Mouse (Mus musculus) midbrain, postnatal 0 days (tissue): Measurements from ENCODE around the gene Gabbr2. TPM values are rescaled to one million over a fixed set of nuclear protein-coding genes. Genes with fewer than 3 reads are reported as not detected.

Source experiments
- ATAC-seq: fragments of 200-750 bp; cut with Nextera tagmentation; 2 replicates; pipeline ENCODE4 v1.8.0; 2017; ENCODE audit warnings: moderate number of reproducible peaks, mild to moderate bottlenecking, moderate TSS enrichment, moderate library complexity; ENCODE audit not compliant: low FRiP score
- DNase-seq: peaks from one replicate; pipeline ENCODE4 v3.0.0-alpha.2; 2015; ENCODE audit warnings: low spot score
- H3K27ac ChIP-seq: fragments of 300-500 bp; sonication (generic); 2 replicates; pipeline ENCODE4 v1.5.1; 2014; ENCODE audit warnings: low read depth, mild to moderate bottlenecking, low read length, mixed read lengths
- H3K27me3 ChIP-seq: fragments of 300-500 bp; sonication (generic); 2 replicates; pipeline ENCODE4 v1.6.1; 2014; ENCODE audit warnings: low read length, control low read depth, mixed read lengths; ENCODE audit not compliant: insufficient read depth
- H3K36me3 ChIP-seq: fragments of 300-500 bp; sonication (generic); 2 replicates; pipeline ENCODE4 v1.6.1; 2014; ENCODE audit warnings: low read length, control low read depth, mixed read lengths; ENCODE audit not compliant: insufficient read depth
- H3K4me1 ChIP-seq: fragments of 300-500 bp; sonication (generic); 2 replicates; pipeline ENCODE4 v1.6.1; 2014; ENCODE audit warnings: mild to moderate bottlenecking, control low read depth, antibody characterized with exemption, low read length, mixed read lengths; ENCODE audit not compliant: insufficient read depth
- H3K4me2 ChIP-seq: fragments of 300-500 bp; sonication (generic); 2 replicates; pipeline ENCODE4 v1.6.1; 2014; ENCODE audit warnings: low read depth, mild to moderate bottlenecking, low read length, mixed read lengths; ENCODE audit not compliant: poor library complexity, severe bottlenecking
- H3K4me3 ChIP-seq: fragments of 300-500 bp; sonication (generic); 2 replicates; pipeline ENCODE4 v1.5.1; 2014; ENCODE audit warnings: low read depth, mild to moderate bottlenecking, low read length, moderate library complexity
- H3K9ac ChIP-seq: fragments of 300-500 bp; sonication (generic); replicated peaks from 2 replicates; pipeline ENCODE4 v1.6.1; 2014; ENCODE audit warnings: mild to moderate bottlenecking, low read length, moderate library complexity, mixed read lengths; ENCODE audit not compliant: poor library complexity, severe bottlenecking
- H3K9me3 ChIP-seq: fragments of 300-500 bp; sonication (generic); 2 replicates; pipeline ENCODE4 v1.6.1; 2016; ENCODE audit warnings: low read length, control low read depth
- CTCF ChIP-seq: IDR thresholded peaks from 2 replicates; pipeline ENCODE4 v1.5.1; 2016; ENCODE audit warnings: antibody characterized with exemption, mild to moderate bottlenecking
- WGBS: fragments of 180-500 bp; shearing (Covaris S2); extraction: QIAGEN DNeasy Blood & Tissue Kit; methylation state at CpG from one replicate; pipeline ENCODE4 v1.1.7; 2014; 5-methylcytosine and 5-hydroxymethylcytosine counted together
- polyA plus RNA-seq: library from polyadenylated mRNA; unstranded; fragments of >200 nt; fragmentation: Nextera tagmentation; extraction: Ambion mirVana; gene quantifications from 2 replicates; pipeline ENCODE4 v1.2.1, GENCODE M21; 2015
- total RNA-seq: library from RNA; depleted of rRNA; stranded (reverse); fragments of >200 nt; gene quantifications from 2 replicates; pipeline ENCODE4 v1.2.3, GENCODE M21; 2014

Gabbr2 gene
- total and polyA plus RNA-seq, 2 experiments from 2014 or later, result 20.5 to 123 TPM

DNA sequence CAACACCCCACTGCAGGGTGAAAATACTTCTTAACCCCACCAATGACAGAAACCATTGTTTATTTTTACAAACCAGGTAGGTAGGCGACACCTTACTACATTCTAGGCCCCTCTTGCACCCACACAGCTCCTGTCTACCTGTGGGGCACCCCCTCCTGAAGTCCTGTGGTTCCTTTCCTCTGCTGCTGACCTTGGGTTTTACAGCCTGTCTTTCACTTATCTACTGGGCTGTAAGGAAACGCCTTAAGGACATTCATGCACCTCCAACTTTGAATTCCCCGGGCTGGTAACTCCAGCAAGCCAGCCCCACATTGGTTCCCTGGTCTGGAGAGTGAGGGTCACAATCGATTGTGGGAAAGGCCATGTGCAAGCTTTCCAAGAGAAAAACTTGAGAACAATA, 34.7 kb downstream of the Gabbr2 start:
- no peak for TF ChIP-seq CTCF
- WGBS, result 74% methylated on average over 4 of the region's 4 CpGs

DNA sequence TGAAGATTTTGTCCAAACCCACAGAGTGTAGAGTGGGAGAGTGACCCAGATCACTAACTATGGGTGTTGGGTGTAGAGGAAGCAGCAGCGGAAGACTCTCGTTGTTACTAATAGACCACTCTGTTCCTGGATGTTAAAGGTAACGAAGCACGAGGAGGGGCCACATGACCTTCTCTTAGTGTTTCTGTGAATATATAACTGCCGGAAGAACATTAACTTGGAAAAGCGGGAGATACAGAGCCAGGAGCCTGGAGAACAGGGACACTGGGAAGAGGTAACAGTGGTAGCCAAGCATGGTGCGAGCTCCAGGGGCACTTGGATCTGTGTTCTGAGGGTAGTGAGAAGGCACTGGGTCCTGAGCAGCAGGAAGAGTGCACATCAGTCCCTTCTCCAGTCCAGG, 38.7 kb downstream of the Gabbr2 start:
- DNase-seq (no peak), ATAC-seq (no peak)
- 94% methylated on average over 7 of the region's 7 CpGs for WGBS
- H3K4me1 ChIP-seq, result no peaks in the 10 kb centered on the region
- no peak overlapping the region for H3K4me3 ChIP-seq
- no peak for TF ChIP-seq CTCF
- H3K9me3 ChIP-seq, result no peaks in the 10 kb centered on the region
- H3K4me2 ChIP-seq, result no peak overlapping the region
- no peaks in the 10 kb centered on the region for H3K27me3 ChIP-seq
- H3K9ac ChIP-seq, result no peak overlapping the region
- no peak overlapping the region for H3K27ac ChIP-seq
- no peaks in the 10 kb centered on the region for H3K36me3 ChIP-seq

More for the DNA sequence above, 34.7 kb downstream of the Gabbr2 start:
- no peak overlapping the region for H3K9ac ChIP-seq
- H3K9me3 ChIP-seq, result no peaks in the 10 kb centered on the region
- no peaks in the 10 kb centered on the region for H3K4me1 ChIP-seq
- no peak overlapping the region for H3K27ac ChIP-seq
- H3K27me3 ChIP-seq, result no peaks in the 10 kb centered on the region
- H3K4me3 ChIP-seq, result no peak overlapping the region
- DNase-seq (no peak), ATAC-seq (no peak)
- no peak overlapping the region for H3K4me2 ChIP-seq
- no peaks in the 10 kb centered on the region for H3K36me3 ChIP-seq

DNA sequence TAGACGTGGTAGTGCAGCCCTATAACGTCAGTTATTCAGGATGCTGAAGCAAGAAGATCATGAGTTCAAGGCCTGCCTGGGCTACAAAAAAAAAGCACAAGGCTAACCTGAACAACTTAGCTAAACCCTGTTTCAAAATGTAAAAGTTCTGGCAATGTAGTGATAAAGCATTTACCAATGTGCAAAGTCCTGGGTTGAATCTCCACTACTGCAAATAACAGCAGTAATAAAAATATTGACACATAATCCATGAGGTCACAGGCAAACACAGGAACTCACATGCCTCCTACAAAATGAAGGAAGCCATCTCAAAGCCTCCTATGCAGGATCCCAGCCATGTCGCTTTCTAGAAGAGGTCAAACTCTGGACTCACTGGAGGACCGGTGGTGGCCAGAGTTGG, 39.1 kb downstream of the Gabbr2 start:
- Histone ChIP-seq H3K4me1 (no peaks in the 10 kb centered on the region), H3K27ac (no peak overlapping the region), H3K4me2 (no peak overlapping the region), H3K9ac (no peak overlapping the region), H3K36me3 (no peaks in the 10 kb centered on the region), H3K27me3 (no peaks in the 10 kb centered on the region), H3K4me3 (no peak overlapping the region), H3K9me3 (no peaks in the 10 kb centered on the region)
- WGBS, result 90% methylated on average over 4 of the region's 4 CpGs
- no peak for TF ChIP-seq CTCF
- ATAC-seq (no peak), DNase-seq (no peak)

DNA sequence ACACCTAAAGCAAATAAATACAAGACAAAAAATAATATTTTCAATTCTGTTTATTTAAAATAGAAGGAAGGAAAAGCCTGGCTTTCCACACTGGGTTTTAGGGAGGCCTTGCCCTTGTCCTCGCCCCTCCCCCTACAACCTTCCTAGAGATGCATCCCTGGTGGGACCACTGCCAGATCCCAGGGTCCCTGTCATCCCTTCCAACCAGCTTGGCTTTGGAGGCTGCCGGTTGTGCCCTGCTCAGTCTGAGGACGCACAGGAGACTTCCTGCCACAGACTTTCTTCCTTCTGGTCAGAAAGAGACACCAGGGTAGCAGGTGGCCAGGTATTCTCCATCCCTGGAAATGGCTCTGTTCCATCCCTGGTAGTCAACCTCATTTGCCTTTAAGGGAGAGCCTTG, 57.4 kb downstream of the Gabbr2 start:
- no peak for TF ChIP-seq CTCF
- Histone ChIP-seq H3K27me3 (no peaks in the 10 kb centered on the region), H3K27ac (no peak overlapping the region), H3K4me3 (no peak overlapping the region), H3K9me3 (no peaks in the 10 kb centered on the region), H3K4me1 (peaks cover 4% of the 10 kb centered on the region; the same call in 1 of the 2 replicates), H3K4me2 (no peak overlapping the region), H3K9ac (no peak overlapping the region), H3K36me3 (no peaks in the 10 kb centered on the region)
- DNase-seq (no peak), ATAC-seq (no peak)
- WGBS, result 86% methylated on average over 3 of the region's 3 CpGs

DNA sequence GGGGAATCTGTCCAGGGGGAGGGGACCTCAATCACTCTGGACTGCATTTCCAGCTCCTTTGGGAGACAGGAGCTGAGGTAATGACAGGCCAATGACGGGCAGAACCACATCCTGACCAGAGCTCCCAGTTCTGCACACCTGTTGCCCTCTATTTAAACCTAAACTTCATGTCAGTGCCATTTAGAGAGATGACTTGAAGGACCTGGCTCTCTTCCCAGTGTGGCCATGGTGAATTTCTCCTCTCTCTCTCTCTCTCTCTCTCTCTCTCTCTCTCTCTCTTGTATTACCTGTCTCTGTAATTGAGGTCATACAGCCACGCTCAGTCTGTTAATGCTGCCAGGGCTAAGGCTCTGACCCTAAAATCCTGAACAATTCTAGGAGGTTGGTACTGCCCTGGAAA, 58.1 kb downstream of the Gabbr2 start:
- 68% methylated on average over 2 of the region's 2 CpGs for WGBS
- no peak for TF ChIP-seq CTCF
- DNase-seq (no peak), ATAC-seq (no peak)
- Histone ChIP-seq H3K36me3 (no peaks in the 10 kb centered on the region), H3K27me3 (no peaks in the 10 kb centered on the region), H3K27ac (no peak overlapping the region), H3K4me2 (no peak overlapping the region), H3K9ac (no peak overlapping the region), H3K4me1 (peaks cover 4% of the 10 kb centered on the region; the same call in 1 of the 2 replicates), H3K9me3 (no peaks in the 10 kb centered on the region), H3K4me3 (no peak overlapping the region)

DNA sequence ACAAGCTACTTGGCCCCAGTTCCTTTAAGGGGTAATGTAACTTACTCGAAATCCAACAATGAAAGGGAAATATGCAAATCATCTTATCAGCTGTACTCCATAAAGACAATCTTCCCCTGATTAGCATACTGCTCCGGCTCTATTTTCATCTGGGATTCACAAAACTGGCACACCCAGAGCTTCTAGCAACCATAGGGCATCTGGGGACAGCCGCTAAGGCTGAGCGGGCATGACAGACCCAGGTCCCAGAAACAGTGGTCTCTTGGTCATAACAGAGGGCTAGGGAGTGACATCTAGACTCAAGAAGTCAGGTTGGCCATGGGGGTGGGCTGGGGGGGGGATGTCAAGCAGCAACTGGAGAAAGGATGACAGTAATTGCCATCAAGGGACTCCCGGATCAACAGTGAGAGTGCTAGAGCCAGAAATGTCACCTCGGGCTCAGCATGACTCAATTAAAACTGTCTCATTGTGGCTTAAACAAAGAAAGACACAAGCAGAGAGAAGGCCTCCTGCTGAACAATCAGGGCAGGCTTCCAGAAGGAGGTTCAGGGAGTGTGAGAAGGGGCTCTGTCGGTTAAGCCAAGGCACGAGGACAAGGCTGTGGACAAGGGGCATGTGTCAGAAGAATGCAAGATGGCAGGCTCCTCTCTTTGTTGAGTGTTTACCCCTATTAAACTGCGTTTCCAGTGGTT, 59.8 kb downstream of the Gabbr2 start:
- Histone ChIP-seq H3K27ac (no peak overlapping the region), H3K36me3 (no peaks in the 10 kb centered on the region), H3K27me3 (no peaks in the 10 kb centered on the region), H3K4me1 (peaks cover 4% of the 10 kb centered on the region; the same call in 1 of the 2 replicates), H3K9me3 (no peaks in the 10 kb centered on the region), H3K4me3 (no peak overlapping the region), H3K4me2 (no peak overlapping the region), H3K9ac (no peak overlapping the region)
- no peak for ATAC-seq
- WGBS, result 28% methylated on average over 9 of the region's 9 CpGs
- peak; percentile 30 for DNase-seq
- TF ChIP-seq CTCF, result no peak
